ENCODE assay signal across 10 mouse cellular contexts in the genomic region with DNA sequence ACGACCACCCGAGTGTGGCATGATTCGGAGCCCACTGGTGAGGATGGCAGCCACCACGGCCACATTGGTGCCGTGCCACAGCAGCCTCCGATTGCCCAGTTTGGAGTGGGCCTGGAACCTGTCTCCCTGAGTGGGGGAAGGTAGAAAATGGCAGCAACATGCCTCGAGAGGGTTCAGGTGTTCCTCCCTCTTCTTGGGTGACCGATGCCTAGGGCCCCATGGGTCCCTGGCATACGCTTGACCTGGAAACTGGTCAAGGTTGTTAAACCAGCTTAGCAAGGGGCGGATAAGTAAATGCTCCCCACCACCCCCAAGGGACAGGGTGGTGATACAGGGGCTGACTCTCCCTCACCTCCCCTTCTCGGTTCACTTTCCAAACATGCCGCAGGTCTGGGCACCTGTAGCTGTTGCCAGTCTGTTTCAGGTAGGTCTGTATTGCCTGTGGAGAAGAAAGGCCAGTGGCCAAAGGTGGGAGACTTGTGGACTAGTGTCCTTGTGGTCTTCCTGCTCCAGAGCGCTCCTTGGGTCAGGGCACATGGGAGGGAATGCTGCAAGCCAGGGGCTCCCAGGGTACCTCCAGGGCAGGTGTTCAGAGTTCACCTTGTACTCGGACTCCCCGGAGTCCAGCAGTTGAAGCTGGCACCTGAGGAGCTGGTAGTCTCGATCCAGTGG. TPM values are rescaled to one million over a fixed set of nuclear protein-coding genes. Genes with fewer than 3 reads are reported as not detected.
DNase-seq lines count a peak whose midpoint lies in the region; ATAC-seq and TF ChIP-seq lines count a peak whose summit lies in the region.
"Had no signal": no experiment of that assay in that cellular context is flagged by ENCODE, and none has a peak within 500 bp of the region (broad histone marks: within the 10 kb centered on the region; RNA-seq: fewer than 3 reads in every experiment).

No protein-coding gene starts in this region.

- no peak overlapping the region for H3K9ac ChIP-seq in neural tube, embryonic 15.5 days (replicated peaks)
- H3K9ac ChIP-seq in lung, postnatal 0 days (replicated peaks; ENCODE audit: low read depth), result no peak overlapping the region

- H3K27me3 ChIP-seq in neural tube, embryonic 15.5 days (replicated peaks), result no peaks in the 10 kb centered on the region
- H3K27me3 ChIP-seq in lung, postnatal 0 days (replicated peaks; ENCODE audit: insufficient read depth, low read length), result no peaks in the 10 kb centered on the region

- no peak for ATAC-seq in cerebellum, adult (ENCODE audit: insufficient number of reproducible peaks, low FRiP score, low TSS enrichment)
- no peak for ATAC-seq in neural tube, embryonic 15.5 days (ENCODE audit: low FRiP score)
- no peak for ATAC-seq in lung, postnatal 0 days

- 92% methylated on average over 16 of the region's 16 CpGs for WGBS in neural tube, embryonic 15.5 days
- 82% methylated on average over 16 of the region's 16 CpGs for WGBS in lung, postnatal 0 days

- no peaks in the 10 kb centered on the region for H3K9me3 ChIP-seq in neural tube, embryonic 15.5 days (replicated peaks)
- H3K9me3 ChIP-seq in lung, postnatal 0 days (ENCODE audit: low read length), result no peaks in the 10 kb centered on the region

- DNase-seq in cerebellum, adult 11 months, result peak; percentile 38
- peak in 1 of 2 experiments; percentile 9 for DNase-seq in left cerebral cortex, adult 2 months (ENCODE audit: extremely low spot score in 1 of 2, low spot score in 2 of 2)
- DNase-seq in left cerebral cortex, postnatal 14 days (ENCODE audit: low spot score in 2 of 2), result no peak
- DNase-seq in cerebellum, postnatal 36 days, result peak; percentile 3 to 12
- peak; percentile 55 for DNase-seq in kidney, postnatal 14 days
- DNase-seq in lung, postnatal 0 days (ENCODE audit: low spot score), result no peak

- H3K4me3 ChIP-seq in left cerebral cortex, adult 2 months, result no peak overlapping the region
- no peak overlapping the region for H3K4me3 ChIP-seq in neural tube, embryonic 15.5 days (replicated peaks)
- H3K4me3 ChIP-seq in lung, postnatal 0 days (ENCODE audit: low read depth, low read length), result no peak overlapping the region

- H3K4me2 ChIP-seq in neural tube, embryonic 15.5 days, result no peak overlapping the region
- no peak overlapping the region for H3K4me2 ChIP-seq in lung, postnatal 0 days (replicated peaks; ENCODE audit: low read depth, low read length)

- H3K27ac ChIP-seq in left cerebral cortex, adult 2 months, result peak overlapping the region; percentile 83
- no peak overlapping the region for H3K27ac ChIP-seq in neural tube, embryonic 15.5 days (replicated peaks)
- H3K27ac ChIP-seq in lung, postnatal 0 days (ENCODE audit: low read length), result no peak overlapping the region
- H3K27ac ChIP-seq: macrophage had no signal

- intact Hi-C loops in left cerebral cortex, adult 2 months (cut with DNase I), result loop anchor here (5.0 kb wide), 1 partner anchor 106 kb away; the partner anchor contains the start of gene Dusp7
- intact Hi-C loops in left cerebral cortex, postnatal 14 days (cut with DNase I), result no loop called here

- peaks cover 31% of the 10 kb centered on the region for H3K4me1 ChIP-seq in neural tube, embryonic 15.5 days
- peaks cover 28% of the 10 kb centered on the region for H3K4me1 ChIP-seq in lung, postnatal 0 days (ENCODE audit: insufficient read depth, low read depth, low read length)

- TF ChIP-seq CTCF in left cerebral cortex, adult 2 months (IDR thresholded peaks at IDR 0.05), result no peak
- no peak for TF ChIP-seq CTCF in lung, postnatal 0 days (IDR thresholded peaks at IDR 0.05)

- no peak for TF ChIP-seq EP300 in lung, postnatal 0 days (IDR thresholded peaks at IDR 0.05)

- no peaks in the 10 kb centered on the region for H3K36me3 ChIP-seq in neural tube, embryonic 15.5 days
- H3K36me3 ChIP-seq in lung, postnatal 0 days (ENCODE audit: insufficient read depth, low read length), result no peaks in the 10 kb centered on the region

RNA-seq across cellular contexts. Expression of gene Rrp9, which starts 2.5 kb away (rescaled TPM):
- 10 to 100 TPM; 35.4 to 38.3 TPM for total RNA-seq in left cerebral cortex, adult 2 months (2021)
- total RNA-seq in left cerebral cortex, postnatal 14 days (2021), result 10 to 100 TPM; 34.1 to 47.5 TPM
- polyA plus RNA-seq in neural tube, embryonic 15.5 days (2015; fragmentation: Nextera tagmentation; extraction: Ambion mirVana), result 46.4 and 47.8 TPM in 2 replicates
- 19.4 and 21.7 TPM in 2 replicates for polyA plus RNA-seq in lung, postnatal 0 days (2015; fragmentation: Nextera tagmentation; extraction: Ambion mirVana)

RNA-seq across cellular contexts. Expression of gene Parp3, which starts 3.5 kb away (rescaled TPM):
- total RNA-seq in left cerebral cortex, adult 2 months (2021), result 1 to 10 TPM; 4.4 to 4.9 TPM
- 1 to 10 TPM; 3.3 to 3.5 TPM for total RNA-seq in left cerebral cortex, postnatal 14 days (2021)
- 0.86 and 3.6 TPM in 2 replicates for polyA plus RNA-seq in neural tube, embryonic 15.5 days (2015; fragmentation: Nextera tagmentation; extraction: Ambion mirVana)
- polyA plus RNA-seq in lung, postnatal 0 days (2015; fragmentation: Nextera tagmentation; extraction: Ambion mirVana), result 21.5 and 24.0 TPM in 2 replicates

RNA-seq across cellular contexts. Expression of gene Gpr62, which starts 7.5 kb away (rescaled TPM):
- total RNA-seq in left cerebral cortex, adult 2 months (2021), result 1 to 10 TPM; 7.4 to 7.6 TPM
- total RNA-seq in left cerebral cortex, postnatal 14 days (2021), result 1 to 10 TPM; 3.7 to 5.8 TPM
- polyA plus RNA-seq in neural tube, embryonic 15.5 days (2015; fragmentation: Nextera tagmentation; extraction: Ambion mirVana), result 1.1 and 1.4 TPM in 2 replicates
- polyA plus RNA-seq in lung, postnatal 0 days (2015; fragmentation: Nextera tagmentation; extraction: Ambion mirVana), result 0.13 and 0.20 TPM in 2 replicates
- total RNA-seq: hematopoietic stem cell, adult 5-6 weeks had no signal
- polyA plus RNA-seq: macrophage had no signal

RNA-seq across cellular contexts. Expression of gene Pcbp4, which starts 20.1 kb away (rescaled TPM):
- 100 to 1,000 TPM; 202 to 207 TPM for total RNA-seq in left cerebral cortex, adult 2 months (2021)
- 100 to 1,000 TPM; 151 to 170 TPM for total RNA-seq in left cerebral cortex, postnatal 14 days (2021)
- polyA plus RNA-seq in neural tube, embryonic 15.5 days (2015; fragmentation: Nextera tagmentation; extraction: Ambion mirVana), result 185 and 222 TPM in 2 replicates
- polyA plus RNA-seq in lung, postnatal 0 days (2015; fragmentation: Nextera tagmentation; extraction: Ambion mirVana), result 29.4 and 30.6 TPM in 2 replicates

RNA-seq across cellular contexts. Expression of gene Abhd14a, which starts 25.7 kb away (rescaled TPM):
- total RNA-seq in left cerebral cortex, adult 2 months (2021), result 10 to 100 TPM; 38.4 to 38.6 TPM
- 10 to 100 TPM; 48.7 to 54.1 TPM for total RNA-seq in left cerebral cortex, postnatal 14 days (2021)
- 73.2 and 77.0 TPM in 2 replicates for polyA plus RNA-seq in neural tube, embryonic 15.5 days (2015; fragmentation: Nextera tagmentation; extraction: Ambion mirVana)
- polyA plus RNA-seq in lung, postnatal 0 days (2015; fragmentation: Nextera tagmentation; extraction: Ambion mirVana), result 21.7 and 26.9 TPM in 2 replicates

Comparison
In these comparisons a context has a peak if more than half of its experiments do, and no peak if none do; other contexts are left out.
1. DNase-seq: peak in cerebellum, adult 11 months (single experiment), cerebellum, postnatal 36 days (2 of 2) and kidney, postnatal 14 days (single experiment); none in left cerebral cortex, postnatal 14 days (0 of 2) and lung, postnatal 0 days (single experiment).